14 mouse cellular contexts compared by ENCODE assay signal in the genomic region with DNA sequence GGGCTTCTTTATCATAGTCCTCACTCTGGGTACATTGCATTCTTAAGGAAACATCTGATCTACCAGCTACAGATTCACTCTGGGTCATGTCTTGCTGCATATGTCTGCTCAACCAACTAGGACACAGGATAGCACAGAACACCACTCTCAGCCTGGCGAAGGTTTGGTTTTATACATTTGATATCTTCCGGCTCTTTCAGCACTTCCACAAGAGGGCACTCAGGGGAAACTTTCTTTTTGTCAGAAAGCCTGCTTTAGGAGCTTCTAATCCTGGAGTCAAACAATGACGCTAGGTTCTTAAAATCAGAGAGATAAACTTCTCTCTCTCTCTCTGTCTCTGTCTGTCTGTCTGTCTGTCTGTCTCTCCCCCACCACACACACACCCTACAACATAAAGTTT. TPM values are rescaled to one million over a fixed set of nuclear protein-coding genes. Genes with fewer than 3 reads are reported as not detected.
DNase-seq lines count a peak whose midpoint lies in the region; ATAC-seq and TF ChIP-seq lines count a peak whose summit lies in the region.
"Had no signal": no experiment of that assay in that cellular context is flagged by ENCODE, and none has a peak within 500 bp of the region (broad histone marks: within the 10 kb centered on the region; RNA-seq: fewer than 3 reads in every experiment).

No protein-coding gene starts in this region.

- no peaks in the 10 kb centered on the region for H3K36me3 ChIP-seq in kidney, postnatal 0 days (ENCODE audit: insufficient read depth, low read length)
- H3K36me3 ChIP-seq: neural tube, embryonic 12.5 days had no signal

- no peak for ATAC-seq in kidney, postnatal 0 days (replicated peaks; ENCODE audit: low FRiP score, low read depth)

- no peaks in the 10 kb centered on the region for H3K27me3 ChIP-seq in kidney, postnatal 0 days (ENCODE audit: insufficient read depth, low read length)
- H3K27me3 ChIP-seq: neural tube, embryonic 12.5 days had no signal

- H3K9ac ChIP-seq in kidney, postnatal 0 days (ENCODE audit: low read depth, low read length), result no peak overlapping the region
- H3K9ac ChIP-seq: neural tube, embryonic 12.5 days had no signal

- peak; percentile 3 to 32 for DNase-seq in adrenal gland, adult (ENCODE audit: inconsistent age in 2 of 2, low spot score in 1 of 2)
- DNase-seq in adrenal gland, adult 8-10 months, result no peak
- DNase-seq in kidney, postnatal 0 days (ENCODE audit: low spot score), result peak; percentile 9
- no peak for DNase-seq in kidney, adult 18-20 months
- DNase-seq in right cerebral cortex, adult 18-20 months, result peak; percentile 49
- DNase-seq in right cerebral cortex, postnatal 4 days, result no peak
- DNase-seq in telencephalon, adult 2 months (ENCODE audit: low read depth, low spot score), result peak; percentile 44
- no peak for DNase-seq in lung, postnatal 4 days
- DNase-seq: adrenal gland, postnatal 14 days; cerebellum, adult 9-10 months; gastrocnemius, postnatal 25 days had no signal

- H3K27ac ChIP-seq in kidney, postnatal 0 days, result no peak overlapping the region
- H3K27ac ChIP-seq: neural tube, embryonic 12.5 days had no signal

- no peaks in the 10 kb centered on the region for H3K4me1 ChIP-seq in kidney, postnatal 0 days (replicated peaks; ENCODE audit: insufficient read depth, low read length)
- H3K4me1 ChIP-seq: neural tube, embryonic 12.5 days had no signal

- TF ChIP-seq CTCF in kidney, postnatal 0 days (IDR thresholded peaks at IDR 0.05; ENCODE audit: low read depth), result peak; percentile 42; the same call in 1 of the 2 replicates

- H3K4me2 ChIP-seq in kidney, postnatal 0 days (ENCODE audit: low read length), result no peak overlapping the region
- H3K4me2 ChIP-seq: neural tube, embryonic 12.5 days had no signal

- 51% methylated on average over 3 of the region's 3 CpGs for WGBS in kidney, postnatal 0 days

- H3K4me3 ChIP-seq in kidney, postnatal 0 days (replicated peaks; ENCODE audit: low read depth, low read length), result no peak overlapping the region
- H3K4me3 ChIP-seq: erythroblast, embryonic 14.5 days; neural tube, embryonic 12.5 days had no signal

- no peaks in the 10 kb centered on the region for H3K9me3 ChIP-seq in kidney, postnatal 0 days (replicated peaks; ENCODE audit: low read length)
- H3K9me3 ChIP-seq: neural tube, embryonic 12.5 days had no signal

RNA-seq across cellular contexts. Expression of gene Elavl4, which starts 27.8 kb away (rescaled TPM):
- 1 to 10 TPM; 2.6 to 8.5 (median 7.1) TPM for total RNA-seq in adrenal gland, adult 8-10 months (2022)
- 8.8 and 12.5 TPM in 2 replicates for polyA plus RNA-seq in kidney, postnatal 0 days (2015; fragmentation: Nextera tagmentation; extraction: Ambion mirVana)
- total RNA-seq: gastrocnemius, postnatal 25 days; MEL had no signal
- polyA plus RNA-seq: erythroblast, embryonic 14.5 days had no signal

Comparison
In these comparisons a context has a peak if more than half of its experiments do, and no peak if none do; other contexts are left out.
1. DNase-seq: peak in adrenal gland, adult (2 of 2), kidney, postnatal 0 days (single experiment), right cerebral cortex, adult 18-20 months (single experiment) and telencephalon, adult 2 months (single experiment); none in adrenal gland, adult 8-10 months (single experiment), kidney, adult 18-20 months (single experiment), right cerebral cortex, postnatal 4 days (single experiment) and lung, postnatal 4 days (0 of 2).